Mouse (Mus musculus) A20 (cell line): ENCODE results near the gene Tnp2.
A peak's percentile ranks its signal among the peaks of the same experiment; 100 is the strongest.
"Not testable (repeated sequence)": the region's sequence is repeated elsewhere in the genome, so short reads cannot be mapped to it uniquely, and the experiment has no call there.

Experiments
- DNase-seq: peaks from one replicate; pipeline ENCODE4 v3.0.0-alpha.2; 2011; ENCODE audit warnings: low read depth, low spot score

Gene Tnp2

GRCm38 (mm10) chr16:10788271-10788670, at the start of gene Tnp2:
Gene Tnp2 (minus strand): TSS chr16:10788660.
- no peak for DNase-seq

- no peak for DNase-seq
Observed at GRCm38 (mm10) chr16:10837903-10838302, 49.4 kb upstream of the Tnp2 start.

GRCm38 (mm10) chr16:10837250-10837649, 48.8 kb upstream of the Tnp2 start:
- no peak for DNase-seq

GRCm38 (mm10) chr16:10836388-10836787, 47.9 kb upstream of the Tnp2 start:
- no peak for DNase-seq

- DNase-seq: peak; percentile 93
Observed at GRCm38 (mm10) chr16:10834911-10835587, 46.6 kb upstream of the Tnp2 start, which contains the start of gene Rmi2. Gene Rmi2 (plus strand): TSS chr16:10835059.

- no peak for DNase-seq
Observed at GRCm38 (mm10) chr16:10834542-10834910, 46.1 kb upstream of the Tnp2 start.

- no peak for DNase-seq
Observed at GRCm38 (mm10) chr16:10828461-10828805, 40.0 kb upstream of the Tnp2 start.

- no peak for DNase-seq
Observed at GRCm38 (mm10) chr16:10827766-10828460, 39.5 kb upstream of the Tnp2 start.

GRCm38 (mm10) chr16:10827269-10827668, 38.8 kb upstream of the Tnp2 start:
- no peak for DNase-seq

- no peak for DNase-seq
Observed at GRCm38 (mm10) chr16:10825840-10826239, 37.4 kb upstream of the Tnp2 start.

- DNase-seq: no peak
Observed at GRCm38 (mm10) chr16:10824536-10824935, 36.1 kb upstream of the Tnp2 start.

GRCm38 (mm10) chr16:10821387-10821786, 32.9 kb upstream of the Tnp2 start:
- peak; percentile 51 for DNase-seq

- no peak for DNase-seq
Observed at GRCm38 (mm10) chr16:10819966-10820365, 31.5 kb upstream of the Tnp2 start.

GRCm38 (mm10) chr16:10818579-10819135, 30.2 kb upstream of the Tnp2 start:
- DNase-seq: peak; percentile 30

- no peak for DNase-seq
Observed at GRCm38 (mm10) chr16:10814864-10815263, 26.4 kb upstream of the Tnp2 start.

- no peak for DNase-seq
Observed at GRCm38 (mm10) chr16:10813726-10814125, 25.3 kb upstream of the Tnp2 start.

- DNase-seq: no peak
Observed at GRCm38 (mm10) chr16:10812865-10813371, 24.5 kb upstream of the Tnp2 start, which contains the start of gene Gm11172. Gene Gm11172 (plus strand): TSS chr16:10812915.

- no peak for DNase-seq
Observed at GRCm38 (mm10) chr16:10810376-10810775, 21.9 kb upstream of the Tnp2 start.

- peak; percentile 88 for DNase-seq
Observed at GRCm38 (mm10) chr16:10805789-10806527, 17.5 kb upstream of the Tnp2 start, which contains the start of gene Prm1. Gene Prm1 (minus strand): TSS chr16:10805839.

- DNase-seq: not testable (repeated sequence)
Observed at GRCm38 (mm10) chr16:10802420-10802819, 14.0 kb upstream of the Tnp2 start.

- DNase-seq: no peak
Observed at GRCm38 (mm10) chr16:10796034-10796433, 7.6 kb upstream of the Tnp2 start, which contains the start of gene Prm2. Gene Prm2 (minus strand): TSS chr16:10796134.

- no peak for DNase-seq
Observed at GRCm38 (mm10) chr16:10790702-10791101, 2.2 kb upstream of the Tnp2 start, which contains the start of gene Prm3. Gene Prm3 (minus strand): TSS chr16:10790914.
